Mouse (Mus musculus) adrenal gland, adult (tissue): ENCODE measurements around the gene Ces2g.

Experiments used
- DNase-seq, 2 experiments: peaks; one replicate each; pipeline ENCODE4 v3.0.0; 2022 to 2023; ENCODE audit warnings: low spot score in 1 of 2; ENCODE audit not compliant: inconsistent age in 2 of 2

Ces2g gene

DNA sequence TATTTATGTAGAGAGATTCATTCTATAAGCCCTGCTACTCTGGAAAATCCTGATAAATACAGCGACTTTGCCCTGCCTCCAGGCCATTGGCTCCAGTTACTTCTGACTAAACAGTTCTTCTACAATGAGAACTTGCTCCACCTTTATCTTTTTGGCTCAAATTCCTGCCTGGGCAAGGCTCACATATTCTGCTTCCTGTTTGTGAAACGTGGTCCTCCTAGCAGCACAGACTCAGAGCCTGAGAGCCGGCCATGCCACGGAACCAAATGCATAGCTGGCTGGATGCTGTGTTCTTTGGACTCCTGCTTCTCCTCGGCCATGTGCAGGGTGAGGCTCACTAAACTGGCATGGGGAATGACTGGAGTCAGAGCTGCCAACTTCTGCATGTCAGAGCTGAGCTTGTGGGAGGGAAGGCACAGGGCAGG, at the start of gene Ces2g:
Gene Ces2g (plus strand): TSS at position 182 of the 425 bp plus-strand sequence.
- peak in 1 of 2 experiments; percentile 48 for DNase-seq

DNA sequence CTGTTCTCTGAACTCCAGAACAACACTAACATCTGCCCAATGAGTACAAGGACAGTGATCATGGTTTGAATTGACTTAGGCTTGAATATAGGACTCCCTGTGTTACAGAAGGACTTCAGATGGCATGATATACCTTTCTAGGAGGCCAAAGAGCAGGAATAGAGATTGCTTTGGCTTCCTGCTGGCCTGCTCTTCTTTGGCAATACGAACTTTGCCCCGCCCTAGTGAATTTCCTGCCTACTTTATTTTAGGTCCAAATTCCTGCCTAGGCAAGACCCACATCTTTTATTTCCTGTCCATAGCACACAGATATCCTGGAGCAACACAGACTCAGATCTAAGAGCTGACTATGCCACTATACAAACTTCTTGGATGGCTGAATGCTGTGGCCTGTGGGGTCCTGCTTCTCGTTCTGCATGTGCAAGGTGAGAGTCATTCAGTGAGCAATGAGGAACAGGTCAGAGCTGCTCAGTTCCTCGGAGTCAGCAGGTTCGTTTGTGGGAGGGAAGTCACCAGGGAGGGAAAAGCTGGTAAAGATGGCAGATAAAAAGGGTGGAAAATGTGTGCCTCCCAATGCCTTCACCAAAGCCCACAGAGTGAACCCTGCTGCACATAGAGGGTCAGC, 35.4 kb upstream of the Ces2g start, which contains the start of gene Ces2e:
Gene Ces2e (plus strand): TSS at position 289 of the 625 bp plus-strand sequence.
- DNase-seq, result peak in 1 of 2 experiments; percentile 27

DNA sequence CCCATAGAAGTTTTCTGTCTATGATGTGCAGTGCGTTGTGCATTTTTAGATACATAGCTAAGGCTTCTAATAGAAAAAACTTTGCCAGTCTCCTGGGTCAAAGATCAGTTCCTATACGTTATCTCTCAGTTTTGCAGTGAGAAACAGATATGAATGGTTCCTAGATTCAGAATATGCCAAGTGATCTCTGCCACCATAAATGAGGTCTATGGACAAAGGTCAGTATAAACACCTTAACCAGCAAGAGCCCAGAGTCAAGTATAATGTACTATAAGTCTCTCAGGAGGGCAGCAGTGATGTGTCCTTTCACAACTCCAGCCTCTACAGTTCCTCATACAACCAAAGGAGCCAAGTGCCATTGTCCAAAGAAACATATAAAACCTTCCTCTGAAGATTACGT, 34.2 kb upstream of the Ces2g start:
- no peak for DNase-seq

DNA sequence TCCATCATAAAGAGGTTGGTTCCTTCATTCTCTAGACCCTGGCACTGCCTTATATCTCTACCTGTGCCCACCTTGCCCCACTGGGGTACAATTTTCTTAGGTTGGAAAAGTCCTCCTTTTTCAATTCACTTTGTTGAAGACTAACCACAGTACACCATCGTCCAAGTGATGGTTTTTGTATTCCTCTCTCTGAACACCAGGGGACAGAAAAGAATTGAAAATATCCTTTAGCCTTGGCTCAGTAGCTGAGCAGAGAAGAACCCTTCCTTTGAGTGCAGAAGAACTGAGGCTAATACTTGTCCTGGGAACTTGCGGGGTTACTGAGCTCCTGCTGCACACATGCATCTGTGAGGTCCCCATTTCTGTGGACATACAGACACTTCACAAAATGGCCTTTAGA, 16.9 kb upstream of the Ces2g start:
- DNase-seq, result no peak

DNA sequence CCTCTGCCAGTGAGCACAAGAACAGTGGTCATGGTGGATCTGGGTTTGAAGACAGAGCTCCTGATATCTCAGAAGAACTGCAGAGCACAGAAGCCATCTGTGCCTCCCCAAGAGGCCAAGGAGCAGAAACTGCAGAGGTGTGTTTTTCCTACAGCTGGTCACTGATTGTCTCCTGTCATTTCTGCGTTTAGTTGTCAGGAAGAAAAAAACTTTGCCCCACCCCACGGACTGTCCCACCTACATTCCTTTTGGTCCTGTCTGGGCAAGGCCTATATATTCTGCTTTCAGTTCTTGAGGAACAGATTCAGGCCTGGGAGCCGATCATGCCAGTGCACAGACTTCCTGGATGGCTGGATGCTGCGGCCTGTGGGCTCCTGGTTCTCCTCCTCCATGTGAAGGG, 14.5 kb upstream of the Ces2g start, which contains the start of gene Ces2f:
Gene Ces2f (plus strand): TSS at position 301 of the 400 bp plus-strand sequence.
- DNase-seq, result no peak

DNA sequence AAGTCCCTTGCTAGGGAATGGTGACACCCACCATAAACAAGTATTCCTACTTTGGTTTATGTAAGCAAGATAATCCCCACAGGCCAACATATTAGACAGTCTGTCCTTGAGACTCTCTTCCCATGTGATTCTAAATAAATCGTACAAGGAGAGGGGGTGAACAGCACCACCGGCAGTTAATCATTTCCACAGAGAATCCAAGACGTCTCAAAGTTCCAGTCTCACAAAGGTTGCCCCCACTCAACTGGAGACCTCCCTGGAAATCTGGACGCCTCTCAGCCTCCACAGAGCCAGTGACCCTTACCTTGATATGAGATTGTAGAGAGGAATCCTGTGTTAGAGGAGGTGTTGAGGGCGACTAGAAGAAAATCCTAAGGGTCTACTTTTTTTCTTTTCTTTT, 12.5 kb upstream of the Ces2g start:
- no peak for DNase-seq

DNA sequence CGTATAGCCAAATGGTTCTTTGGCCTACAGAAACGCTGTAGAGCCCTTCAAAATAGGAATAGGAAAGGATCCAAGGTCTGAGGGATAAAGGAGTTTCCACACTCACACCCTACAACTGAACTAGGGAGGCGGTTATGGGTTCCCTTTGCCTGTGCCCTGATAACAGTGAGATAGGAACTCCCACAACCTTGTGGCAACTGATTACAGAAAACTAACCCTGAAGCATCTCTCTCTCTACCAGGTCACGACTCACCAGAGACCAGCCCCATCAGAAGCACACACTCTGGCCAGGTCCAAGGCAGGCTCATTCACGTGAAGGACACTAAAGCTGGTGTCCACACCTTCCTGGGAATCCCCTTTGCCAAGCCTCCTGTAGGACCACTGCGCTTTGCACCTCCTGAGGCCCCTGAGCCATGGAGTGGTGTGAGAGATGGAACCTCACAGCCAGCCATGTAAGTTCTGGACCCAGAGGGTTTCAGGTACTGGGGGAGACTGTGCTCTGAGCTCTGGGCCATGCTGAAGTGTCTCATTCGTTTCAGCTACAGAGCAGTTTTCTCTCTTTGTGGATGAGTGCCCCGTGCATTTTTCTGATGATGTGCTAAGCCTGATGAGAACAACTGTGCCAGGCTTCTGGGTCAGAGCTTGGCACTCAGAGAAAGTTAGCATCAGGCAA, 847 bp downstream of the Ces2g start:
- no peak for DNase-seq

DNA sequence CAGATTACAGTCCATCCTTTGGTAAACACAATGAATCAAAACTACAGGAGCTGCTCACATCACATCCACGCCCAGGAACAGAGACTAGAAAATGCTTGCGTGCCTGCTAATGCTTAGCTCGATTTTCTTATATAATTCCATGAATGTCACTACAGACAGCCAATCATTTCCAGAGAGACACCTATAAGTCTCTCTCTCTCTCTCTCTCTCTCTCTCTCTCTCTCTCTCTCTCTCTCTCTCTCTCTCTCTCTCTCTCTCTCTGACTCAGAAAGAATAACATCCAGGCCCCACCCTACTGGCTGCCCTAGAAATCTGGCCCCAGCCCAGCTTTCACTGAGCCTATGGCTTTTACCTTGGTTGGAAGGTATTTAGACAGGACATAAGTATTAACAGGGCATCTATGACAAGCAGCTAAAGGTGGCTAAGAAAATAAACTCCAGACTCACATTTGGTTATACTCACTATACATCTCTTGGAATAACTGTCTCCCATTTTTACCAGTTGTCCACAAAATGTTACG, 1.9 kb downstream of the Ces2g start:
- DNase-seq, result no peak

DNA sequence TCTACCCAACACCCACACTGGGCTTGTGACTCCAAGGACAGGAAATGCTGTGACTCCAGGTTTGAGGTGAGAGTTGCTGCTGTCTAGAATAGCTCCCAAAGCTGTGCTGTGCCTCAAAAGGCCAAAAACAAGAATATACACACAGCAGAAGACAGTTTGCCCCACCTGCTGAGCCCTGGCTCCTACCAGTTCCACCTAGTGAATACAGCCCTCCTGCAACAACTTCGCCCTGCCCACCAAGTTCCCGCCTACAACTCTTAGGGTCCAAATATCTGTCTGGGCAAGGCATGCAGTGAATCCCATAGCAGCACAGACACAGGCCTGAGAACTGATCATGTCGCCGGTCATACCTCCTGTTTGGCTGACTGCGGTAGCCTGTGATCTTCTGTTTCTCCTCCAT, 22.6 kb downstream of the Ces2g start:
- DNase-seq, result no peak

DNA sequence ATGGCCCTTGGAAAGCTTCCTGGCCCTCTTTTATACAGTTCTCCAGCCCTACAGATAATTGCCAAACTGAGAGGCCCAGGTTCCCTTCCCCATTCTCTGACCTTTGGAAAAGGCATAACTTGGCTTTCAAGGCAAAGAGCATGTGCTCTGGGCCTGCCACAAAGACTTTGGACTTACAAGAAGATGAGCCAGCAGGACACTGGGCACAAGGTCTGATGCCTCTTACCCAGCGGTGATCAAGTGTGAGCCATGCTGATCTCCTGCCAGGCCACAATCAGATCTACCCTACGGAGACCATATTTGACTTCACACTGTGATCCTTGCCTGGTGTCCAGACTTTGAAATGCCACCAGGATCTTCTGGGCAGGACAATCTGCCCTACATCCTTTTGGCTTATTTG, 23.4 kb downstream of the Ces2g start:
- DNase-seq, result no peak

DNA sequence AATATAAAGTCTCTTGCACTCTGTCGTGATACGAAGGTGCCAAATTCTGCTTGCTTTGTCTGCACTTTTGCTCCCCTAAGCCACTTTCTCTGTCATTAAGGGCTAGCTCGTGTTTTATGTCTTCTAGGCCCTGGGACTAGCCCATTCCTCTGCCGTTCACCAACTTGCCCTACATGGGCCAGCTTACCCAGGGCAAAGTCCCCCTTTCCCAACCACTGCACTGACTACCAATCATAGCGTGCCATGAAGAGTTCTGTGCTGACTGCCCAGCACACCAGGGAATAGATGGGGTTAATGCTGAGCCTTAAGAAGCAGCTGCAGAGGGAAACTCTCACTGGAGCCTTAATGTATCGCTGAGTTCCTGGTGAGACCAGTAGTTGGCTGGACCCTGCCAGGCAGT, 36.7 kb downstream of the Ces2g start:
- DNase-seq, result no peak

DNA sequence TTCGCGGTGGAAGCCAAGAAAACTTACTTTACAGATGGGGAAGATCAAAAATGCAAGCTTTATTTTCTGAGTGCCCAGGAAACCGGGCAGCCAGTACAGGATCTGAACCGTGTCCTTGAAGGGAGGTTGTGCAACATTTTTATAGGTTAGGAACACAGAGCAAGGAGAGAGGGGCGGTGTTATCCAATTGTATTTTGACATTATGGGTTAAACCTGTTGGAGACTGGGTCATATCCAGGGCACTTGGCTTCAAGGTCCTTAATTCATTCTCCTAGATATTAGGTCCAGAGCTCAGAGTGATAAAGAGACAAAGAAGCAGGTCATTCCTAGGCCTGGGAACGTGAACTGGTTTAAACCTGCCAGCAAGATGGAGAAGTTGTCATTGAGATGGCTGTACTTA, 37.7 kb downstream of the Ces2g start:
- peak in 1 of 2 experiments; percentile 23 for DNase-seq

DNA sequence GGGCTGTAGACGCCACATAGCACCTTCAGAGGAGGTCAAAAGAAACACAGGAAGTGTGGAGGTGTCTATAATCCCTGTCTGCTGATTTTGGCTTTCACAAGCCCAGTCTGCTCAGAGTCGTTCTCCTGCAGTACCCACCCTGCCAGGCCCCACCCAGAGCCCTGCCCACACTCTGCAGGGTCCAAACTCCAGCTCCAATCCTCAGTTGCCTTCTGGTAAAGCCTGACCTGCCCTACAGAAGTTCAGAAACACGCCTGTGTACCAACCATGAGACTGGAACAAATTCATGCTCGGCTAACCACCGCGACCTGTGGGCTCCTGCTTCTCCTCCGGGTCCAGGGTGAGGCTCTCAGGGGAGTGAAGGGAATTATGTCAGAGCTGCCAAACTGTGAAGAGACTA, 39.1 kb downstream of the Ces2g start, which contains the start of gene Ces2h:
Gene Ces2h (plus strand): TSS at position 268 of the 400 bp plus-strand sequence.
- no peak for DNase-seq

DNA sequence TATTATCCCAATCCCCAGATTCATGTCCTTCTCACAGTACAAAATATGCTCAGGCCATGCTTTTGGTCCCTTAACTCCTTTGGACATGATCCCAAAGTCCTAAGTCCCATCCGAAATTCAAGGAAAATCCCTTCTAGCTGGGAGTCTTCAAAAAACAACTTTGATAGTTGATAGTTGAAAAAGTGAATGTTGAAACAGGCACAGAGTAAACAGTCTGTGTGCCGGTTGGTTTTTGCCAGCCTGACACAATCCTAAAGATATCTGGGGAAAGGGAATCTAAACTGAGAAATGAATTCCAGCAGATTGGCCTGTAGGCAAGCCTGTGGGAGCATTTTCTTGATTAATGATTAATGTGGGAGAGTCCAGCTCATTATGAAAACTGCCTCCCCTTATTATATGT, 48.5 kb downstream of the Ces2g start:
- no peak for DNase-seq

DNA sequence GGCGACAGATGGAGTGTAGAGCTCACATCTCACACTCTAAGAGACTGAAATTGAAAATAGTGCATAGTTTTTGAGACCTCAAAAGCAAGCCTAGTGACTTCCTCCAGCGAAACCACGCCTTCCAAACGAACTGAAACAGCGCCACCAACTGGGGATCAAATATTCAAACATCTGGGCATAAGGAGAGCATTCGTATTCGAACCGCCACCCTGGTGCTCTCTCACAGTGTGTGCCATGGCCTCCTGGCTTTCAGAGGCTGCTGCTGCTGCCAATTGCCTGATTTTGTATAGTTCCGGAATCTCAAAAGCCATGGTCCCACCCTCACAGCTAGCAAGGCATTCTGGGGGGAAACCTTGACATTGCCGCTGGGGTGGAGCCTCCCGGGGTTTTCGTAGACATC, 49.6 kb downstream of the Ces2g start:
- no peak for DNase-seq

DNA sequence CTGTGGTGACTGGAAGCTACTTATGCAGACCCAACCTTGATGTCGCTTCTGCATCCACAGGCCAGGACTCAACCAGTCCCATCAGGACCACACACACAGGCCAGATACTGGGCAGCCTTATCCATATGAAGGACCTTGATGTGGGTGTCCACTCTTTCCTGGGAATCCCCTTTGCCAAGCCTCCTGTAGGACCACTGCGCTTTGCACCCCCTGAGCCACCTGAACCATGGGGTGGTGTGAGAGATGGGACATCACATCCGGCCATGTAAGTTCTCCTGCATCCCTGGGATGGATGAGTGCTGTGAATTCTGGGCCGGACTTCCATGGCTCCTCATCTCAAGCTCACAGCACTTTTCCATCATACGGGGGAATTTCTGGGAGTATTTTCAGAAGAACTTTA, 52.9 kb downstream of the Ces2g start:
- DNase-seq, result no peak
